Mouse (Mus musculus): Measurements from ENCODE around the gene Prr18.
"Not testable (repeated sequence)": the region's sequence is repeated elsewhere in the genome, so short reads cannot be mapped to it uniquely, and the experiment has no call there.

Gene Prr18

DNA sequence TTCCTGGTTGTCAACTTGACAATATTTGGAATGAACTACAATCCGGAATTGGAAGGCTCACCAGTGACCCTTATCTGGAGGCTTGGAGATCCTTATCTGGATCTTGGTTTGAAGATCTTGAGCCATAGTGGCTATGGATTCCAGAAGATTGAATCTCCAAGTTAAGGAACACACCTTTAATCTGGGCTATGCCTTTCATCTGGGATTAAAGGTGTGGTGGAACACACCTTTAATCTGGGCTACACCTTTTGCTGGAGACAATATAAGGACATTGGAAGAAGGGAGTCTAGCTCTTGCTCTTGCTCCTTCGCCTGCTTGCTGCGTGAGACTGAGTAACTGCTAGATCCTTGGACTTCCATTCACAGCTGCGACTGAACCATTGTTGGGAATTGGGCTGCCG lies at the start of gene Prr18:
Gene Prr18, plus strand, starts transcription at position 301 of the 400 bp plus-strand sequence.
- not testable (repeated sequence) for DNase-seq

DNA sequence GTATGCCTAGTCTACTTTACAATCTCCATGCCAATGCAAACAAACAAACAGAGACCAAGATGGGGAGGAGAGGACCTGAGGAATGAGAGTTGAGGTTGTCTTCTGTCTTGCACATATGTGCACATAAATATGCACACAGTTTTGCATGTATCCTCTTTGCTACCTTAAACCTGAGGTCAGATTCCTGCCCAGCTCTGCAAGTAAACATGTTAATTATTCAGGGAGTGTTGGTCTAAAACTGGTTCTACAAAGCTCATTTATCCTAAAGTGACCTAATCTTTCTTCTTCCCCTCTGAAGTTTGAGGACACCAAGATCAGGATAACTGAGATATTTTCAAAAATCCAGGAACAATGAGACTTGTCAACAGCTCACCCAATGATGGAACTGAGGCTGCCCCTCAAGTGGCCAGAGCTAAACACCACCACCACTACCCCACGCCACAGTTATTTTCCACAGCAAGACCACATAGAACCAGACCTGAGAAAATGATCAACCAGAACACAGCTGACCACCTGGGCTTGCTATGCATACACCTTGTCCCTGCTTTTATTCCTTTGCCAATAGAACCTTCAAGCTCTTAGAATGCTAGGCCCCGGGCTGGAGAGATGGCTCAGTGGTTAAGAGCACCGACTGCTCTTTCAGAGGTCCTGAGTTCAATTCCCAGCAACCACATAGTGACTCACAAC lies 47.1 kb upstream of the Prr18 start:
- DNase-seq: no peak

DNA sequence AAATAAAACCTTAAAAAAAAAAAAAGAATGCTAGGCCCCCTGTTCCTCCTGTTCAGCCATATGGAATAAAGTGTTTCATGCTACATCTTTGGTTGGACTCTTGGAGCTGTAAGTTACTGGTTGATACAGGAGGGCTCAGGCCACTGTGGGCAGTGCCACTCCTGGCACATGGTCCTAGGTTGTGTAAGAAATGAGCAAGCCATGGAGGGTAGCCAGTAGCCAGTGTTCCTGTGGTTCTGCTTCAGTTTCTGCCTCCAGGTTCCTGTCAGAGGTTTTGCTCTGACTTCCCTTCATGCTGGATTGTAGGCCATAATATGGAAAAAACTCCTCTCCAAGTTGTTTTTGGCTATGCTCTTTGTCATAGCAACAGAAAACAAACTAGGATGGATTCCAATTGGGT lies 46.5 kb upstream of the Prr18 start:
- no peak for DNase-seq

DNA sequence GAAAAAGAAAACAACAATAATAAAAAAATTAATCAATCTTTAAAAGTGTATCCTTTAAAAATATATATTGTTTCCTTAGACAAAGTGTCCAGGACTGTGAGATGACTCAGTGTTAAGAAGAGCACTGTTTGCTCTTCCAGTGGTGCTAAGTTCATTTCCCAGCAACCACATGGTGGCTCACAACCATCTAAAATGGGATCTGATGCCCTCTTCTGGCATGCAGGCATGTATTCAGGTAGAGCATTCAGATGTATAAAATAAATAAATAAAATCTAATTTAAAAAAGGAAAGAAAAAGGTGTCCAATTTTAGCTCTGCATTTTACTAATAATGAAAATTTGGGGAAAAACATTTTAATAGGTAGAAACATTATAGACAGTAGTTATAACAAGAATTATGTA lies 41.4 kb upstream of the Prr18 start:
- DNase-seq: no peak

DNA sequence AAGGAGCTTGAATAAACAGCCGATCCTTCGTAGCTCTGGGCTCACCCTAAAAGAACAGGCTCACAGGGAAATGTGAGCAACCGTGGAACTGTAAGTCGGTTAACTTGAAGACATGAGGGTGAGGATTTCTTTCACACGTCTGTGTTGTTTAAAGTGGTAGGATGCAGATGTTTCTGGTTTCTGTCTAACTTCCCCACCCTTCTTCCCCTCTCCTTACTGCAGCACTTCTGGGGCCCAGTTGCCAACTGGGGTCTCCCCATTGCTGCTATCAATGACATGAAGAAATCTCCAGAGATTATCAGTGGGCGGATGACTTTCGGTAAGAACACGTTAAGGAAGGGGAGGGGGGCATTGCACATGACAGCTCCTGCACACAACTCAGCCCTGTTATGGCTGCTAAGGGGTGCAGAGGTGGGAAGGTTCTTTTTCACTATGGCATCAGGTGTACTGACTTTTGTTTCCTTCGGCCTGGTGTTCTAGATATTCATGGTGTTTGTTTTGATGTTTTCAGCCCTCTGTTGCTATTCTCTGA lies 40.9 kb upstream of the Prr18 start:
- no peak for DNase-seq

DNA sequence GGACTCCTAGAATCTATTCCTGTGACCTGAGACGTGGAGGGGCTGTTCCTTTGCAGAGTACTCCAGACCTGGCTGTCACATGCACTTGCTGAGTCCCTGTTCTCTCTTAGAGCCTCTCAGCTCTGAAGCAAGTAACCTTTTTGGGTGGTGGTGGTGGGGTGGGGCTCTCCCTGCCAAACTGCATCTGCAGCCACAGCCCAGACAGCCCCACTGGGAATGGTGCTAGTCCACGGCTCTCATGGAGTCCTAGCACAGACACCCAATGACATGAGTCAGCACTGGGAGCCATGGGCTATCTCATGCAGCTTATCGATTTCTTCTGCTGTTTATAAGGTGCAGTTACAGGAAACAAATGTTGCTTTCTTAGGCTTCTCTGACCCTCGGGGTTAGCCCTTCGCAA lies 39.5 kb upstream of the Prr18 start:
- DNase-seq: no peak

DNA sequence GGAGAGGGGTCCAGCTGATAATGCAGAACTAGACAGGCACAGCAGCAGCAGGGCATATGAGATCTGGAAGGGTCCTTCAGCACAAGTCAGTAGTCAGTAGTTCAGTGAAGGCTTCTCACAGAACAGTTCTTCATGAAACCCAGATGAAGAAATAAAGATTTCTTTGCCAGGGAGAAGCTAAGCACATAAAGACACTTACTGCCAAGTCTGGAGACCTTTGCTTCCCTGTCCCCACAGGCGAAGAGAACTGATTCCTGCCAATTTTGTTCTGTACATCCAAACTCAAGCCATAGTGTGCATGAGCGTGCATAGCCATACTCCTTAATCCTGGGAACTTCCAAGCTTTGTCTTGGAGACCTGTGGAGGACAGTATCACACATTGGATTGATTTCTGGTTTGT lies 39.0 kb upstream of the Prr18 start:
- DNase-seq: no peak

DNA sequence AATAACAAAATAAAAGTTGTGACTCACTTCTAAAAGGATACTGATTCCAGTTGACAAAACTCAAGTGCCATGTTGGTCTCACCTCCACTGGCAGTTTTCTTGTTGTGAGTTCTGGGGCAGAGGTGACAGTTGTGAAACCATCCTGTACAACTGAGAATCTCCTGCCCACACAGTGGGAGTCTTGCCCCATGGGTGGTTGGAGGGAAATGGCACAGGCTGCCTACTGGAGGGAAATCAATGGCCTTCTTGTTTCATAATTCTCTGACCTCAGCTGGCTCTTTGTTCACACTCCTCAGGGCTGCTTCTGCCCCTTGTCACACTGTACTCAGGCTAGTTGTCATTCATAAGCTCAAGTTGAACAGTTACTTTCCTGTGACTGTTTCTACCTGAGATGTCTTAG lies 37.7 kb upstream of the Prr18 start:
- no peak for DNase-seq

DNA sequence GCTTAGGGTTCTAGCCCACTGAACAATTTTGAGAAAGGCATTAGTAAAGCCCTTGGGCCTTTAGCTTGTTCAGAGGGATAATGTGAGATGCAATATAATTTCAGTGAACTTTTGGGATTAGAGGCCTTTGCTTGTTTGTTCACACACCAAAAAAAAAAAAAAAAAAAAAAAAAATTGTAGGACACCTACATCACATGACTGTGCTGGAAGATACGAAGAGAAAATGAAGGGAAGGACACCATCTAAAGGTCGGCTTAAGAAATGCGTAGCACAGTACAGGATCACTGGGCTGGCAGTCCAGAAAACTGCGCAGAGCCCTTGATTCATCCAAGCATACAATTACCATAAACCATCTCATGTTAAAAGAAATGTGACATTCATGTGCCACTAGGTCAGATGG lies 35.7 kb upstream of the Prr18 start:
- no peak for DNase-seq

DNA sequence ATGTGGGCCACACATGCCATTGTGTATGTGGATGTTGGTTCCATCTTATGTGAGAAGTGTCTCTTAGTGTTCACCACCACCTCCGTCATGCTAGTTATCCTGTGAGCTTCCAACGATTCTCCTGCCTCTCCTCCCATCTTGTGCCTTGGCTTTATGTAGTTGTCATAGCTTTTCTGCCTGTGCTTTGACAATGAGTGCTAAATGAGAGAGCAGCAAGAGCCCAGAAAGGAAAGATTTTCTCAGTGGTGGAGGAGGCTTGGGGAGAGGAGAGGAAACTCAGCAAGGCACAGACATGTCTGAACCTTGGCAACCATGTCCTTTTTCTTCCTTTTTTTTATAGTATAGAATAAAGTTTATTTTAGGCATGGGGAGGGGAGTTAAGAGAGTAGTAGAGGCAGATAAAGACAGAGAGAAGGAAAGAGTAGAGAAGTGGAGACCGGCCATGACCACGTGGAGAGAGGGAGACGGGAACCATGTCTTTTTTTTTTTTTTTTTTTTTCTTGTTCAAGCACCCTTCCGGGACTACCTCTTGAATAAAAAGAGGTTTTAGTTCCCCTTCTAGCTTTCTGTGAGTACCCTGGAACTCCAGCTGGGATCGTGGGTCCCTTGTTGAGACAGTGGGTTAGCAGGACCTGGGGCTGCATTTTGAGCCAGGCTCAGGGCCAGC lies 34.4 kb upstream of the Prr18 start:
- no peak for DNase-seq

DNA sequence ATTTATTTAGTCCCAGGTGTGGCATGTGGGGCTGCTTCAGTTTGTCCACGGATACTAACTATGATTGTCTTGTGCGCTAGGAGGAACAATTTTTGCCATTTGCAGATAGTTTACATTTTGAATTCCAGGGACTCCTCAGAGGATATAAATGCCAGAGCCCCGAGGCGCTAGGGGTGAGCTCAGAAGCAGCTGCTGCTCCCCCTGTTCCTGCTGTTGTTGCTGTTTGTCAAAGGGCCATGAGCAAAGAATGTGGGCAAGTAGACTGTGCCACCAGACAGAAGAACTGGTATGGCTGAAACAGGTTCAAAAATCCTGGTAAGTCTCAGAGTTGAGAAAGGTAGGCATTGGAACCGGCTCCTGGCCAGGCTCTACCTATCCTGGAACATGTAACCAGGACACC lies 33.6 kb upstream of the Prr18 start:
- no peak for DNase-seq

DNA sequence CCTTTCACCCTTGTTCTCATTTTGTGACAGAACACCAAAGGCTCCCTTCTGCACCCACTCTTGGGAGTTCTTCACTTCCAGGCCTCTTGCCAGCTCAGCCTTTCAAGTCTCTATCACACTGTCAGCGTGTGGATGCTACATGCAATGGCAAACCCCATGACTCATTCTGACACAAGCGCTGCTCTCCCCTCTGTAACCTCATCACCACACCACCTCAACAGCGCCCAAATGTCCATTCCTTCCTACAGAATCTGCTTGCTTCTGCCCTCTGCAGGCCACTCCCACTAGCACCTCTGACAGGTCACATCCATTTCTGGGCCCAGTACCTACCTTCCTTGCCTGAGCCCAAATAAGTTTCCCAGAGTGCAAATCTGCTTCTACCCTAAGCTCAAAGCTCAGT lies 31.5 kb upstream of the Prr18 start:
- no peak for DNase-seq

DNA sequence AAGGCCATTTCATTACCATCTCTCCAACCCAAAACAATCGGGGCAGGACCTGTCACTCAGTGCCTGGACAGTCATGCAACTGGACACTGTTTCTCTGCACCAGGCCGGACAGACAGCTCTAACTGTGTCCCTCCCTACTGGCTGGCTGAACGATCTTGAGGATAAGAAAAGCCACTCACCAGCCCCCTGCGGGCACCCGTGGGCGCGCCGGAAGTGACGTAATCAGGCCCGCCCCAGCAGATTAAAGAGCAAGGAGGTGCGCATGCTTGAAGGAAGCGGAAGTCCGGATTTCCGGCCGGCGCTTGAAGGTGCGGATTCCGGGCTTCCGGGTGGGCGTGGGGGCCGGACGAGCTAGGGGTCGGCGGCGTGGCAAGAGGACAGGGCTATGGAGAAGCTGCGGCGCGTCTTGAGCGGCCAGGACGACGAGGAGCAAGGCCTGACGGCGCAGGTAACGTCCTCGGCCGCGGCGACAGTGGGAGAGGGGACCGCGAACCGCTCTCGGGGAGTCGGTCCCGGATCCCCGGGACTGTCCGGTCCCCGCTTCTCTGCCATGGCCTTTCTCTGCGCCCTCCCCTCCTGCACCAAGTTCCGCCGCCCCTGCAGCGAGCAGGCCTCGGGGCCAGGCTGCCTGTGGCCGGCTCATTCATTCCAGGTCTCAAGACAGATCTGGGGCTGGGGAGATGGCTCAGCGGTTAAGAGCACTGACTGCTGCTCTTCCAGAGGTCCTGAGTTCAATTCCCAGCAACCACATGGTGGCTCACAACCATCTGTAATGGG lies 26.2 kb upstream of the Prr18 start, which contains the start of gene Sft2d1:
Gene Sft2d1, plus strand, starts transcription at position 265 of the 777 bp plus-strand sequence.
- DNase-seq: peak; percentile 97

DNA sequence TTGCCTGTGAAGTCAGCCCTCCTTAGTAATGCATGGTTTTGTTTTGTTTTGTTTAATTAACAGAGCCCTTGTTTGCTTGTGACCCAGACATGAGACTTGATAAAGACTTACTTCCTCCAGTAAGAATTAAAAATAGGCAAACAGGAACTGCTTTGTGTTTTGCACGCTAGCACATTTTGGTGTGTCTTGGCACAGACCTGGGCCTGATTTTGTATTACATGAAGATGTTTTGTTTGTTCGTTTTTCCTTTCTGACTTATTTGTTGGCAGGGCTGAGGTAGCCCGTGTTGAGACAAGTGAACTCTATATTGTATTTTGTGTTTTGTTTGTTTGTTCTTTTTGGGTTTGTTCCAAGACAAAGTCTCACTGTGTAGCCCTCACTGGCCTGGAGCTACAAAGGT lies 25.5 kb upstream of the Prr18 start:
- DNase-seq: no peak

DNA sequence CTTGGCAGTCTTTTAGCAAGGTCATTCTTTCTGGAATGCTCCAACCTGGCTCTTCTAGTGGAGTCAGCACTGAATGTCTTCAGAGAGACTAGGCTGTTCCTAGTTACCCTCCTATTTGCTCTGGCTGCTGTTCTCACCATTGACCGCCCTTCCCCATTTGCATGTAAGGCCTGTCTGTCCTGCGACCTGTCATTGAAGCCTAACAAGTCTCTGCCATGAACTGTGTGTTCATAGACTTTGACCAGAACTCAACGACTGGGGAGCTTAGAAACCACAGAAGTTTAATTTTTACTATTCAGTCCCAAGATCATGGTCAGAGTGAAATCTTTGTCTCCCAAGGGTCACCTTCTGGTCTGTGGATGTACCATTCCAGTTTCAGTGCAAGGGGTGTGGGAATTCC lies 23.3 kb upstream of the Prr18 start:
- no peak for DNase-seq

DNA sequence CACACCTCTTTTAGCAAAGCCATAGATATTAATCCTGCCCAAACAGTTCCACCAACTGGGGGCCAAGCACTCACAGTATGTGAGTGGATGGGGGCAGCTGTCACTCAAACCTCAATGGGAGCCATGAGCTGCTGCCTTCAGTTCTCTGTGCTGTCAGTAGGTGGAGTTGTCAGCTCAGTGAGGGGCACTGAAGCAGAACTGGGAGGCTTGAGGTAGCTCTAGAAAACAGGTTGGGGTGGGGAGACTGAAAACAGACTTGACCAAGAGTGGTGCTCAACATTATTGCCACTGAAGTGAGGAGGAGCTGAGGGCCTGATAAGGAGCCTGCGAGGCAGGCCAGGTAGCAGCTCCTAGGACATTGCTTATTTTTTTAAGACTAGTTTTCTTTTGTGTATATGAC lies 21.0 kb upstream of the Prr18 start:
- DNase-seq: no peak

DNA sequence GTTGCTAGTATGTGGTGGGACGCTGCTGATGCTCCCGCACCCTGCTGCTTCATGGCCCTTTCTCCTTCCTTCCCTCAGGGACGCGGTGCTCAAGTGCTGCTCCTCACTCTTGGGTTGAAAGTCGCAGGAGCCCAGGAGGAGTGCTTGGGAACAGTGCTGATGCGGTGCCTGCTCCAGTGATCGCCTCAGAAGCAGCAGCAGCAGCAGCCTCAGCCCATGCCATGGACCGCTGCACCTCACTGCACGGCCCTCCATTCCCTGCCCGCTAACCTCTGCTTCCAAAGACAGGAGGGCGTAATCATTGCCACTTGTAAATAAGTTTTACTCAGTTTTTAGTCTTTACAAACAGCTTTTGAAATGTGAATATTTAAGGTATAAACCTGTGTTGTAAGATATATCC lies 10.4 kb upstream of the Prr18 start:
- not testable (repeated sequence) for DNase-seq

DNA sequence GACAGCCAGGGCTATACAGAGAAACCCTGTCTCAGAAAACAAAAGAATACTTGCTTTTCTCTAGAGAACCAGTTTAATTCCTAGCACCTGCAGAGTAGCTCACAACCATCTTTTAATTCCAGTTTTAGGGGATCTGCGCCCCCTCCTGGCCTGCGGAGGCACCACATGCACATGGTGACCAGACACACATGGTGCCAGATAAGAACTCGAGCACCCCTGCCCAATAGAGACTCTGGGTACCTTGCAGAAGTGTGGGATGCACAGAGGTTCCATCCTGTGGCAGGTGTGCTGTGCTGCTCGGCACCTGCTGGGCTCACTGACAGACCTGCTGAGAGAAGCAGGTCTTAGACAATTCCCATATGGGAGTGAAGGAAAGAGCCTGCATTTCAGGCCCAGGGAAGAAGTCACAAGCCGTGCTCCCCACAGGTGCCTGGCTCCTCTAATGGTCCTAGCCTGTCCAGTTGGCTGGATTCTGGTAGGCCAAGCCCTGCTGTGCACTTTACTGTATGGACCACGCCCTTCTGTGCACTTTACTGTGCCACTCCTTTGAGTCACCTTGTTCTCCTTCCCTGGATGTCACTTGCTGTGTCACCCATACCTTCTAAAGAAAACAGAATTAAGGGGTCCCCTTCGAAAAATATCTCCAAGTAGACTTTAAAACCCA lies 8.6 kb upstream of the Prr18 start:
- DNase-seq: no peak

DNA sequence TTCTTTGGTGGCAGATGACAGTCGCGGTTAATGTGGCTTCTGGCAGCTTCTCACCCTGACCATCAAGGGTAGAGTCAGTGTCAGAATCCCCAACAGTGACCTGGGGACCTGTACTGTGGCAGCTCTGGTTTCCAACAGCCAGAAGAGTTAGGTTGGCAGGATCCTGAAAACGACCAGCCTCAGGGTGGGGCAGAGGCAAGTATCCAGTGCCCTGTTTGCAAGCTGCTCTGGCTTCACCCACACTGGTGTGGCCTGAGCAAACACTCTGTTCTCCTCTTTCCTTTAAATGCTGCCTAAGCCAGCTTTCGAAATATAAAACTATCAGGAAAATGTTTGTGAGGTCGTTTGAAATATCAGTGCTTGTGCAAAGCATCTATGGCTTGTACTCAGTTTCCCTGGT lies 6.7 kb upstream of the Prr18 start:
- DNase-seq: no peak

DNA sequence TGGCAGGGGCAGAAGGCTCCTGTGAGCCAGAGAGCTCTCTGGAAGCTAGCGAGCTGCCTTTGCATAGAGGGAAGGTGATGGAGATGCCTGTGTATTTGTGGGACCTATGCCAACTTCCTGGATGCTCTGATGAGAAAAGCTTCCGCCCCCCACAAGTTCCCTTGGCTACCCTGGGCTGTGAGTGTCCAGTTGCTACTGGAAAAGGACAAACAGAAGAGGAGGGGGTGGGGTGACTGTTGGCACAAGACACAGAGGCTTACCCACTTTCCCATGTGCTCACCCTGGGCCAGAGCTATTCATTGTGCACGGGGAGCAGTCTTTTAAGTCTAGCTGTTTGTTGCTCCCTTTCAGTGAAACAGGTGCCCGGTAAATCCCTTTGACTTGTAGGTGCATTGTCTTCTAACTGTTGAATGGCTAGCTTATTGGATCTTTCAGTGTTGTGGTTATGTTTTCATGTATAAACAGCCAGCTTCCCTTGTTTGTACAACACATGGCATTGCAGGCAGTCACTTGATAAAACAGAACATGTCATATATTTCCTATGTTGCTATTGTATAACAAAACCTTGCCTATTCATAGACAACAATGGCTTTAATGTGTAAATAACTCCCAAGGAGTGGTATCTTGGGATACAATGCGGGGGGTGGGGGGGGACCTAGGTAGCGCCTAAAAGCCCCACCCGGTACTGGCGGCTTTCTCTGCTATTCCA lies 2.6 kb downstream of the Prr18 start:
- DNase-seq: peak; percentile 13

DNA sequence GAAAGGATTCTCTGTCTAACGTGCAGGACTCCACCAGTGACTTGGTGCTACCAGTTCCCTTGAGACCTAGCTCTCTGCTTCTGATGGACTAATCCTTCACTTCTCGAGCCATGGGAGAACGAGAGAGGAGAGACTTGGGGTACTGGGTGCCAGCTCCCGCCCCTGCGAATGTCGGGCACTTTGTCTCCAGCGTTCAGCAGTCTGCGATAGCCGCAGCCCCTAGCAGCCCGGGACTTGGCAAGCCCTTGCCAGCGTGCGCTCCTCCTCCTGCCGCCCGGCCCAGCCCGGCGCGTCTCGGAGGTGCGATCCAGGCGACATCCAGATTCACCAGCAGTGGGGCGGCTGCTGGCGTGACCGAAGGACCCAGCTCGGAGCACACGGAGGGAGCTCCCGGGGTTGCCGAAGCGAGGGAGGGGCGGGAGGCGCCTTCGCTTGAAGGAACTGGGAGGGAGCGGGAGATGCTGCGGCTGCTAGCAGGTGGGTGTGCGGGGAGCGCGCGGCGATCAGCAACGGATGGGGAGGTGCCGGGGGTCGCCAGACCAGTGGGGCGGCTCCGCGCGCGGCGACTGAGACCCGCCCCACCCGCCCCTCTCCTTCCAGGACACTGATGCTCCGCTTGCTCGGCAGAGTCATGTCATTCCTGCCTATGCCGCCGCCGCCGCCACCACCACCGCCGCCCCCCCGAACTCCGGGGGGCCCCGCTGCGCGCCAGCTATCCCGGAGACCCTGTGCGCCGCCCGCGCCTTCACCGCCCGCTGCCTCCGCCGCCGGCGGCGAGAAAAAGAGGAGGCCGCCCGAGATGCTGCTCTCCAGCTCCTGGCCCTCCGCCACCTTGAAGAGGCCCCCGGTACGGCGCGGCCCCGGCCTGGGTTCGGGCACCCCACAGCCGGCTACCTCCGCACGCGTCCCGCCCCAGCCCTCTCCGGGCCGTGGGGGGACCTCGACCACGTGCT lies 3.4 kb downstream of the Prr18 start:
- peak; percentile 40 for DNase-seq

All from cerebellum, adult 8-10 months (tissue).